ENCODE assay signal across 13 mouse cellular contexts in the genomic region with DNA sequence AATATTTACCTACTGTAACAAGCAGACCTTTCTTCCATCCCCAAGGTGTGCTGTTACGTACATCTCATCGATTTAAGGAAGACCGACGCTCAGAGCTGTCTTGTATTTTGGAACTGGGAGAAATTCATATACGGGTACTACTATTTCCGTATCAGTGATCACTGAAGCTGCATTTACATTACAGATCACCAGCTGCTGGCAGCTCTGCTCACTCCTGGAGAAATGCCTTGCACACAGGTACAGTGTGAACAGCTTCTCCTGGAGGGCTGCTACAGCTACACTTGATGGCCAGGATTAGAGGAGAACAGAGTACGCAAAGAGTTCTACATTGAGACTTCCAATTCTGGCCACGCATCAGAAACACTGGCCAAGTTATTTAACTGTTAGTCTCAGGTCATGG.
DNase-seq lines count a peak whose midpoint lies in the region; ATAC-seq and TF ChIP-seq lines count a peak whose summit lies in the region.
"Had no signal": no experiment of that assay in that cellular context is flagged by ENCODE, and none has a peak within 500 bp of the region (broad histone marks: within the 10 kb centered on the region; RNA-seq: fewer than 3 reads in every experiment).

No protein-coding gene starts in this region.

- H3K27ac ChIP-seq in heart, postnatal 0 days (ENCODE audit: low read depth), result peak overlapping the region; percentile 61
- peak overlapping the region; percentile 57 for H3K27ac ChIP-seq in forebrain, postnatal 0 days (ENCODE audit: low read depth, low read length)
- H3K27ac ChIP-seq: liver, embryonic 13.5 days; neural tube, embryonic 12.5 days had no signal

- no peak overlapping the region for H3K4me2 ChIP-seq in heart, postnatal 0 days (ENCODE audit: low read depth, low read length)
- H3K4me2 ChIP-seq in forebrain, postnatal 0 days (ENCODE audit: low read depth), result no peak overlapping the region
- H3K4me2 ChIP-seq: liver, embryonic 13.5 days; neural tube, embryonic 12.5 days had no signal

- no peak for TF ChIP-seq EP300 in heart, postnatal 0 days (IDR thresholded peaks at IDR 0.05; ENCODE audit: low read depth)

- 65% methylated on average over 8 of the region's 8 CpGs for WGBS in heart, postnatal 0 days
- 45% methylated on average over 8 of the region's 8 CpGs for WGBS in forebrain, postnatal 0 days

- peak; percentile 24 to 34 for DNase-seq in cerebellum, postnatal 10 days
- no peak for DNase-seq in cerebellum, adult 8-10 months
- no peak for DNase-seq in heart, postnatal 0 days (ENCODE audit: low spot score)
- no peak for DNase-seq in heart, adult 11 months
- DNase-seq in brain, embryonic 14.5 days (ENCODE audit: low read depth), result peak; percentile 60
- peak; percentile 25 for DNase-seq in forebrain, postnatal 0 days
- DNase-seq in lung, postnatal 25 days (ENCODE audit: low spot score), result no peak
- no peak for DNase-seq in urinary bladder, postnatal 36 days (ENCODE audit: low spot score in 2 of 2)
- DNase-seq: kidney, postnatal 25 days; liver, embryonic 13.5 days had no signal

- no peak for TF ChIP-seq POLR2A in brain, embryonic 14.5 days (IDR thresholded peaks at IDR 0.05; ENCODE audit: borderline replicate concordance, extremely low read depth, insufficient read depth, insufficient read length, poor library complexity, severe bottlenecking)

- H3K4me1 ChIP-seq in heart, postnatal 0 days (ENCODE audit: control insufficient read depth, insufficient read depth), result peaks cover 18% of the 10 kb centered on the region
- peaks cover 6% of the 10 kb centered on the region; the same call in 1 of the 2 replicates for H3K4me1 ChIP-seq in forebrain, postnatal 0 days (ENCODE audit: insufficient read depth)
- H3K4me1 ChIP-seq: liver, embryonic 13.5 days; neural tube, embryonic 12.5 days had no signal

- H3K9ac ChIP-seq in heart, postnatal 0 days (replicated peaks; ENCODE audit: low read depth, low read length), result no peak overlapping the region
- H3K9ac ChIP-seq in forebrain, postnatal 0 days, result no peak overlapping the region
- H3K9ac ChIP-seq: liver, embryonic 13.5 days; neural tube, embryonic 12.5 days had no signal

- H3K9me3 ChIP-seq in heart, postnatal 0 days (replicated peaks; ENCODE audit: control insufficient read depth, low read length), result no peaks in the 10 kb centered on the region
- H3K9me3 ChIP-seq in forebrain, postnatal 0 days (ENCODE audit: low read length), result no peaks in the 10 kb centered on the region
- H3K9me3 ChIP-seq: liver, embryonic 13.5 days; neural tube, embryonic 12.5 days had no signal

- no peak overlapping the region for H3K4me3 ChIP-seq in heart, postnatal 0 days (ENCODE audit: low read depth, low read length)
- H3K4me3 ChIP-seq in forebrain, postnatal 0 days (ENCODE audit: low read depth, low read length), result no peak overlapping the region
- H3K4me3 ChIP-seq: liver, embryonic 13.5 days; neural tube, embryonic 12.5 days had no signal

- no peak for ATAC-seq in heart, postnatal 0 days (ENCODE audit: insufficient read depth, low read depth)
- no peak; the same call in 1 of the 2 replicates for ATAC-seq in forebrain, postnatal 0 days
- ATAC-seq: intestine, postnatal 0 days; lung, postnatal 0 days had no signal

- no peaks in the 10 kb centered on the region for H3K36me3 ChIP-seq in heart, postnatal 0 days (replicated peaks; ENCODE audit: control insufficient read depth, insufficient read depth, low read length)
- H3K36me3 ChIP-seq in forebrain, postnatal 0 days (ENCODE audit: insufficient read depth), result no peaks in the 10 kb centered on the region
- H3K36me3 ChIP-seq: liver, embryonic 13.5 days; neural tube, embryonic 12.5 days had no signal

- no peaks in the 10 kb centered on the region for H3K27me3 ChIP-seq in heart, postnatal 0 days (ENCODE audit: control insufficient read depth, insufficient read depth, low read length)
- H3K27me3 ChIP-seq in forebrain, postnatal 0 days (ENCODE audit: insufficient read depth, low read length), result no peaks in the 10 kb centered on the region
- H3K27me3 ChIP-seq: liver, embryonic 13.5 days; neural tube, embryonic 12.5 days had no signal

- TF ChIP-seq CTCF in heart, postnatal 0 days (IDR thresholded peaks at IDR 0.05; ENCODE audit: low read depth), result no peak
- TF ChIP-seq CTCF in brain, embryonic 14.5 days (IDR thresholded peaks at IDR 0.05; ENCODE audit: borderline replicate concordance, extremely low read depth, insufficient read depth, insufficient read length), result no peak
- TF ChIP-seq CTCF in forebrain, postnatal 0 days (IDR thresholded peaks at IDR 0.05; ENCODE audit: low read depth), result no peak

Comparison
In these comparisons a context has a peak if more than half of its experiments do, and no peak if none do; other contexts are left out.
1. DNase-seq: peak in cerebellum, postnatal 10 days (2 of 2), brain, embryonic 14.5 days (single experiment) and forebrain, postnatal 0 days (single experiment); none in cerebellum, adult 8-10 months (single experiment), heart, postnatal 0 days (single experiment), heart, adult 11 months (single experiment), lung, postnatal 25 days (single experiment) and urinary bladder, postnatal 36 days (0 of 2).